ENCODE assay signal across 8 mouse cellular contexts in the genomic region with DNA sequence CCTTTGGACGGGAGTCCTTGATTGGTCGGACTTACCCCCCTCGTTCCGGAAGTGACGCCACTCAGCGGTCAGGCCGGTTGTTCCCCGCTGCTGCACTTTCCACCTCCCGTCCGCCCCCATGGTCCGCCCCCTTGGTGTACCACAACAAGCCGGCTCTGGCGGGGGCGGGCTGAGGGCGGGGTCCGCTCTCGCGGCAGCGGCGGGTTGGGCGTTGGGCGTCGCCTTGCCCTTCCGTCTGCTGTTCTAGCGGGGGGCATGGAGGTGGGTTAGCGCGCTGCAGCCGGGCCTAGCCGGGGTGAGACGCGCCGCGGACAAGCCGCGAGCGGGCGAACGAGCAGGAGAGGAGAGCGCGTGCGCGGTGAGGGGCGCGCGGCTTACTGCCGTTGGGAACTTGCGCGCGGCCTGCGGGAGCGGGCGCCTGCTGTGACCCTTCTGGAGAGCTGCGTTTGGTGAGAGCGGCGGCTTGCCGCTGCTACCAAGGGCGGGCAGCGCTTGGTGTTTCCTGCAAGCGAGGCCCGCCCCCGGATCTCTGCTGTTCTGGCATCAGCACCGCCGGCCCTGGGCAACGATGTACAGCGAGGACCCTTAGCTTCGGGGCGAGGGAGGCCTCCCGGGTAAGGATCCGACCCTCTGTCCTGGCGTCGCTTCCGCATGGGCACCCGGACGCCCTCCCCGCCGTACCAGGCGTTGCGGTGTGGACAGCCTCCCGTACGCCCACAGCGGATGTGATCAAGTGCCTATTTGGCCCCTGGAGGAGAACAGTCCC. TPM values are rescaled to one million over a fixed set of nuclear protein-coding genes. Genes with fewer than 3 reads are reported as not detected.
DNase-seq lines count a peak whose midpoint lies in the region; ATAC-seq and TF ChIP-seq lines count a peak whose summit lies in the region.

No protein-coding gene starts in this region.

- ATAC-seq in heart, embryonic 11.5 days (replicated peaks; ENCODE audit: insufficient number of reproducible peaks, low FRiP score, low TSS enrichment), result peak; percentile 96
- peak; percentile 99 for ATAC-seq in kidney, embryonic 16.5 days (ENCODE audit: low FRiP score, low TSS enrichment)

- H3K9me3 ChIP-seq in erythroblast, embryonic 14.5 days (ENCODE audit: control insufficient read depth, low read length), result no peaks in the 10 kb centered on the region
- no peaks in the 10 kb centered on the region for H3K9me3 ChIP-seq in heart, embryonic 11.5 days (replicated peaks; ENCODE audit: control insufficient read depth, low read length)
- no peaks in the 10 kb centered on the region for H3K9me3 ChIP-seq in kidney, embryonic 16.5 days (ENCODE audit: low read length)

- peak; percentile 41; the same call in 1 of the 2 replicates for TF ChIP-seq POLR2A in brain, embryonic 14.5 days (IDR thresholded peaks at IDR 0.05; ENCODE audit: borderline replicate concordance, extremely low read depth, insufficient read depth, insufficient read length, poor library complexity, severe bottlenecking)
- peak; percentile 36; the same call in 1 of the 2 replicates for TF ChIP-seq POLR2A in liver, adult 2 months (IDR thresholded peaks at IDR 0.05; ENCODE audit: extremely low read depth, insufficient read depth, low read length)
- TF ChIP-seq POLR2A in myocyte (IDR thresholded peaks at IDR 0.05; ENCODE audit: insufficient read length, low read depth), result peak; percentile 75

- peak overlapping the region; percentile 76 for H3K4me2 ChIP-seq in heart, embryonic 11.5 days
- peak overlapping the region; percentile 63 for H3K4me2 ChIP-seq in kidney, embryonic 16.5 days (replicated peaks; ENCODE audit: low read depth, low read length)
- H3K4me2 ChIP-seq in myocyte (ENCODE audit: low read depth), result peak overlapping the region; percentile 96

- peaks cover 24% of the 10 kb centered on the region for H3K36me3 ChIP-seq in C2C12 (ENCODE audit: control insufficient read depth, insufficient read depth)
- peaks cover 27% of the 10 kb centered on the region for H3K36me3 ChIP-seq in erythroblast, embryonic 14.5 days (ENCODE audit: control insufficient read depth)
- H3K36me3 ChIP-seq in heart, embryonic 11.5 days (ENCODE audit: control insufficient read depth, insufficient read depth, low read length), result peaks cover 8% of the 10 kb centered on the region; the same call in 1 of the 2 replicates
- peaks cover 19% of the 10 kb centered on the region for H3K36me3 ChIP-seq in kidney, embryonic 16.5 days (ENCODE audit: insufficient read depth, low read length)
- H3K36me3 ChIP-seq in liver, adult 2 months (ENCODE audit: control insufficient read depth, insufficient read depth, low read length), result peaks cover 11% of the 10 kb centered on the region
- peaks cover 10% of the 10 kb centered on the region for H3K36me3 ChIP-seq in myocyte (ENCODE audit: control insufficient read depth, insufficient read depth)
- H3K36me3 ChIP-seq in splenic B cell, adult 2 months (ENCODE audit: control insufficient read depth, insufficient read depth, low read length, poor library complexity, severe bottlenecking), result peaks cover 4% of the 10 kb centered on the region; the same call in 1 of the 2 replicates

- H3ac ChIP-seq in C2C12 (ENCODE audit: control insufficient read depth, insufficient read length, low read depth), result peak overlapping the region; percentile 81
- H3ac ChIP-seq in myocyte (ENCODE audit: control insufficient read depth, insufficient read length), result peak overlapping the region; percentile 23

- H3K79me3 ChIP-seq in C2C12 (ENCODE audit: low read depth), result peaks cover 21% of the 10 kb centered on the region

- peak overlapping the region; percentile 75 for H3K9ac ChIP-seq in heart, embryonic 11.5 days (ENCODE audit: low read depth, low read length)
- peak overlapping the region; percentile 85 for H3K9ac ChIP-seq in kidney, embryonic 16.5 days (replicated peaks; ENCODE audit: low read length)
- peak overlapping the region; percentile 92 for H3K9ac ChIP-seq in liver, adult 2 months (ENCODE audit: low read depth, low read length)

- under 1% methylated on average over 81 of the region's 81 CpGs for WGBS in heart, embryonic 11.5 days (ENCODE audit: insufficient replicate concordance)
- WGBS in kidney, embryonic 16.5 days, result under 1% methylated on average over 81 of the region's 81 CpGs
- WGBS in liver, adult 2 months, result under 1% methylated on average over 81 of the region's 81 CpGs

- H3K27ac ChIP-seq in heart, embryonic 11.5 days (ENCODE audit: low read depth, low read length), result peak overlapping the region; percentile 87
- H3K27ac ChIP-seq in kidney, embryonic 16.5 days (ENCODE audit: low read length), result peak overlapping the region; percentile 96
- H3K27ac ChIP-seq in liver, adult 2 months (replicated peaks; ENCODE audit: insufficient read depth, low read depth, low read length), result peak overlapping the region; percentile 78

- H3K79me2 ChIP-seq in C2C12 (ENCODE audit: control insufficient read depth, insufficient read depth) (peaks cover 26% of the 10 kb centered on the region), myocyte (ENCODE audit: control insufficient read depth, insufficient read depth) (peaks cover 22% of the 10 kb centered on the region)
- no peaks in the 10 kb centered on the region for H3K79me2 ChIP-seq in liver, adult 2 months (ENCODE audit: control insufficient read depth, insufficient read depth, low read length)

- no peak for TF ChIP-seq CTCF in C2C12 (IDR thresholded peaks at IDR 0.05; ENCODE audit: control insufficient read depth, insufficient read depth, insufficient read length)
- no peak for TF ChIP-seq CTCF in brain, embryonic 14.5 days (IDR thresholded peaks at IDR 0.05; ENCODE audit: borderline replicate concordance, extremely low read depth, insufficient read depth, insufficient read length)
- no peak for TF ChIP-seq CTCF in liver, adult 2 months (IDR thresholded peaks at IDR 0.05; ENCODE audit: low read depth, low read length)

- peaks cover 24% of the 10 kb centered on the region for H3K4me1 ChIP-seq in erythroblast, embryonic 14.5 days (ENCODE audit: control insufficient read depth)
- H3K4me1 ChIP-seq in heart, embryonic 11.5 days (ENCODE audit: control insufficient read depth, insufficient read depth, low read length), result peaks cover 7% of the 10 kb centered on the region
- peaks cover 8% of the 10 kb centered on the region for H3K4me1 ChIP-seq in kidney, embryonic 16.5 days (ENCODE audit: insufficient read depth, low read length)
- peaks cover 3% of the 10 kb centered on the region; the same call in 1 of the 2 replicates for H3K4me1 ChIP-seq in liver, adult 2 months (ENCODE audit: control insufficient read depth, insufficient read depth, low read length)

- H3K27me3 ChIP-seq in C2C12 (ENCODE audit: control insufficient read depth, insufficient read depth, insufficient read length), result no peaks in the 10 kb centered on the region
- no peaks in the 10 kb centered on the region for H3K27me3 ChIP-seq in erythroblast, embryonic 14.5 days (ENCODE audit: control insufficient read depth)
- H3K27me3 ChIP-seq in heart, embryonic 11.5 days (ENCODE audit: control insufficient read depth, insufficient read depth, low read length), result no peaks in the 10 kb centered on the region
- H3K27me3 ChIP-seq in kidney, embryonic 16.5 days (ENCODE audit: insufficient read depth, low read length), result no peaks in the 10 kb centered on the region
- no peaks in the 10 kb centered on the region for H3K27me3 ChIP-seq in liver, adult 2 months (ENCODE audit: control insufficient read depth, insufficient read depth, low read length)
- no peaks in the 10 kb centered on the region for H3K27me3 ChIP-seq in myocyte (ENCODE audit: control insufficient read depth, insufficient read depth, insufficient read length)
- no peaks in the 10 kb centered on the region for H3K27me3 ChIP-seq in splenic B cell, adult 2 months (ENCODE audit: control insufficient read depth, insufficient read depth, low read length, poor library complexity, severe bottlenecking)

- DNase-seq in brain, embryonic 14.5 days (ENCODE audit: low read depth), result peak; percentile 100
- DNase-seq in liver, adult 2 months (ENCODE audit: extremely low read depth, low read depth, low spot score), result peak; percentile 94
- DNase-seq in splenic B cell, adult 2 months (ENCODE audit: low read depth, low spot score), result peak; percentile 100

- H3K4me3 ChIP-seq in C2C12 (ENCODE audit: insufficient read depth, poor library complexity, severe bottlenecking) (peak overlapping the region; percentile 72), myocyte (peak overlapping the region; percentile 65)
- H3K4me3 ChIP-seq in erythroblast, embryonic 14.5 days (replicated peaks), result peak overlapping the region; percentile 95
- peak overlapping the region; percentile 77 for H3K4me3 ChIP-seq in heart, embryonic 11.5 days (ENCODE audit: low read depth, low read length)
- H3K4me3 ChIP-seq in kidney, embryonic 16.5 days (ENCODE audit: low read length), result peak overlapping the region; percentile 79
- peak overlapping the region; percentile 88 for H3K4me3 ChIP-seq in liver, adult 2 months (ENCODE audit: insufficient read depth, low read depth, low read length)

TF ChIP-seq in C2C12, 6 proteins besides CTCF, POLR2A, EP300 and RAD21:
- TF ChIP-seq MYOD1 (IDR thresholded peaks at IDR 0.05; ENCODE audit: control insufficient read depth, insufficient read length, low read depth) (no peak), MAX (IDR thresholded peaks at IDR 0.05) (peak; percentile 56)

TF ChIP-seq in myocyte, 11 proteins besides CTCF, POLR2A, EP300 and RAD21:
- TF ChIP-seq POLR2AphosphoS2 (IDR thresholded peaks at IDR 0.05; ENCODE audit: insufficient read length, low read depth) (peak; percentile 66), USF1 (IDR thresholded peaks at IDR 0.05; ENCODE audit: low read depth) (no peak), REST (IDR thresholded peaks at IDR 0.05; ENCODE audit: insufficient read depth, insufficient read length) (no peak), MYOD1 (IDR thresholded peaks at IDR 0.05; ENCODE audit: control insufficient read depth in 1 of 3, insufficient read length in 2 of 3, low read depth in 2 of 3) (peak in 1 of 3 experiments; percentile 19), E2F4 (IDR thresholded peaks at IDR 0.05; ENCODE audit: insufficient read depth) (no peak), MYOG (IDR thresholded peaks at IDR 0.05; ENCODE audit: control insufficient read depth in 1 of 3, insufficient read depth in 1 of 3, insufficient read length in 2 of 3, low read depth in 2 of 3) (no peak)

RNA-seq across cellular contexts. Expression of a gene that starts 1.1 kb away (rescaled TPM):
- polyA plus RNA-seq in C2C12 (2012; fragmentation: generic; extraction: Trizol) (4.7 TPM), myocyte (2012; fragmentation: generic; extraction: Trizol) (4.7 TPM)
- polyA plus RNA-seq in brain, embryonic 14.5 days (2012; rRNA removed), result 15.0 and 20.3 TPM in 2 replicates
- 0.08 and 0.10 TPM in 2 replicates for polyA plus RNA-seq in erythroblast, embryonic 14.5 days (2012)
- polyA plus RNA-seq in heart, embryonic 11.5 days (2014; fragmentation: Nextera tagmentation; extraction: Ambion mirVana), result 7.3 and 12.8 TPM in 2 replicates
- 8.0 and 8.9 TPM in 2 replicates for polyA plus RNA-seq in kidney, embryonic 16.5 days (2015; fragmentation: Nextera tagmentation; extraction: Ambion mirVana)
- total RNA-seq in liver, adult 2 months (2014; rRNA removed), result 13.6 and 13.9 TPM in 2 replicates
- 1.4 and 1.8 TPM in 2 replicates for polyA plus RNA-seq in liver, adult 2 months (2012; rRNA removed)

Comparison
In these comparisons a context has a peak if more than half of its experiments do, and no peak if none do; other contexts are left out.
1. Peak in every context shown above with its lines: DNase-seq, ATAC-seq, H3K4me3 ChIP-seq and H3K27ac ChIP-seq.